Mouse (Mus musculus) thymus, postnatal 10 days (tissue): Measurements from ENCODE around the gene Lrrc56.

Experiments used
- DNase-seq, 2 experiments: peaks; one replicate each; pipeline ENCODE4 v3.0.0; 2021; ENCODE audit warnings: low spot score in 2 of 2

Gene Lrrc56

DNA sequence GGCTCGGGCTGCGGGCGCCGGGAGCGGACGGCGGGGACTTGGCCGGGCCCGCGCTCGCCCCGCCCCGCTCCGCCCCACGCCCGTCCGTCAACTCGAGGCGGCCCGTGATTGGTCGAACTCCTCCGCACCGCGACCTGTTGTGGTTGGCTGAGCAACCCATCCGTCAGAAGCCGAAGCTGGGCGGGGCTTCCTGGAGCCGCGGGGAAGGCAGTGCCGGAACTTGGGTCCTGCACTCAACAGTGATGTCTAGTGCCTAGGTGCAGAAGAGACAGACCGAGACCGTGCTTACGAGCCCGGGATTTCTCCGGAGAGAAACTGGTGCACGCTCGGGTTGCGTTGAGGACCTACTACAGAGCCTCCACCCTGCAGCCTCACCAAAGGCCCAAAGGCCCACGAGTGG is at the start of gene Lrrc56, which contains the start of gene Hras:
Gene Lrrc56, plus strand, starts transcription at position 210 of the 400 bp plus-strand sequence.
Gene Hras, minus strand, starts transcription at position 58 of the 400 bp plus-strand sequence.
- peak; percentile 97 to 98 for DNase-seq

DNA sequence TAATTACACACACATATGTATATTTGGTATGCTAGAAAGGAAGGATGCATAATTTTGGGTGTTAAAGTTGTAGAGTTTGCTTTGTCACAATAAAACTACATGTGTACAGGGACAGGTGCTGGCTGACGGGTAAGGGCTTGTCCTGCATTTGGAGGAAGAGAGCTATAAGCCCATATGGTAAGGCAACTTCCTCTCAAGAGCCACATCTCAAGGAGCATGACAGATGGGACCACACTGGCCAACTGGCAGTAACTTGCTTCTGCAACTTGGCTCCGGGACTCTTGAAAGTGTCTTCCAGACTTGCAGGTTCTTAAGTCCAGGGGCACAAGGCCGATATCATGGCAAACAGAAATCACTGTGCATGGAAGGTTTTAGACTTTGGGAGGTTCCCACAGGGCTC is 49.3 kb upstream of the Lrrc56 start:
- no peak for DNase-seq

DNA sequence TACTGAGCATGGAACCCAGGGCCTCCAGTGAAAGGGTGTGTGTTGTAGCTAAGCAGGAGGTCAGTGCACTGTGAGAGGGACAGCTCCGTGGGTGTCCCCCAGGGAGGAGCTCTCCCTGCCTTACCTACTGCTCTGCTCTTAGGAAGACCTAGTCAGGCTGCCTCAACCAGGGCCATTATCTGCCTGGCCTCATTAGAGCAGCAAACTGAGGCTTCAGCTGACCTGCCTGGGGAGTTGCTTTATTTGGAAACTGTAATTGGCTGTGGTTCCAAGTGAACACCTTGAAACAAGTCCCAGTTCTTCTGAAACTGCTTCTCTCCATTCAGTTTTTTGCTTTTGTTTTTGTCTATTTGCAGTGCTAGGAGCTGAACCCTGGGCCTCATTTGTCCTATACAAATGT is 48.6 kb upstream of the Lrrc56 start:
- DNase-seq, result no peak

DNA sequence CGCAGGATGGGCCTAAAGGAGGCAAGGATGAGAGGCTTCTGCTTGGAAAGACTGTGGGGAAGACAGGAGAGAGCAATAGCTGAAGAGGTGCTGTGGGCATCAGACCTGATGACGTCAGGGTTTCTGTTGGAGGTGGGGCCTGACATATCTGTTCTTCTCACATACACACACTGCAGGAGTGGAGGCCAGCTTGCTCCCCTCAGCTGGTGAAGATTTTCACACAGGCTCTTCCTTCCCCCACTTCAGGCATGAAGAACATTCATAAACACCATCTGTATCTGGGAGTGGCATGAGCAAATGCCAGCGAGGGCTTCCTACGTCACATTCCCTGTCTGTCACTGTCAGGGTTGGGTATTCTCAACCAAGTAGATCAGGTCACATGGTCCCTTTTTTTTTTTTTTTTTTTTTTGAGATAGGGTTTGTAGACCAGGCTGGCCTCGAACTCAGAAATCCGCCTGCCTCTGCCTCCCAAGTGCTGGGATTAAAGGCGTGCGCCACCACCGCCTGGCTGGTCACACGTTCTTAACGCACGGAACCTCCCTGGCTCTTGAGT is 47.8 kb upstream of the Lrrc56 start:
- no peak for DNase-seq

DNA sequence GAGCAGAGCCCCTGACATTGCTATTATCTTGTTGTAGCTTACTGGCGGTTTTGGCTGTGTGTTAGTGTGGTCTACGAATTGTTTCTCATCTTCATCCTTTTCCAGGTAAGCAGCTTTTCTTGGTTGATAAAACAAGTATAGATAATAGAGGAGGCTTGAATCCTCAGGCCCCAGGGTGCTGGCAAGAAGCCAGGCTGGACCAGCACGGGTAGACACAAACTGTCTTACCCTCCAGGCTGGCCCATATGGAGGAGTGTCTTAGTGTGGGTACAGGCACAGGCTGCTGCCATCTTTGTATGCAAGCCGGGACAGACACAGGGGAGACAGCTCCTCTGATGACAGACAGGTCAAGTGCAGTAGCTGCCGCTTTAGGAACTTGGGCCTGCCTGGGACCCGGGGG is 46.9 kb upstream of the Lrrc56 start:
- no peak for DNase-seq

DNA sequence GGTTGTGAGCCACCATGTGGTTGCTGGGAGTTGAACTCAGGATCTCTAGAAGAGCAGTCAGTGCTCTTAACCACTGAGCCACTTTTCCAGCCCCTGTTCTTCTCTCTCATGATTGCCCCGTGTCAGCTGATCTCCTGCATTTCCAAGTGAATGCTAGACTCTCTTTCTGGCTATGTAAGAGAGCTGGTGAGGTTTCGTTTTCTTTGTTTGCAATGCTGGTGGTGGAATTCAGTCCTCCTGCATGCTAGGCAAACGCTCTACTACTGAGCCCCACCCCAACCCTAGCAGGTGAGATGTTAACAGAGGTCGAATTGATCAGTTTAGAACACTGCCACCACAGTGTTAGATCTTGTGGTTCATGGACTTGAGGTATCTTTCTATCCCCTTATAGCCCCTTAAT is 45.3 kb upstream of the Lrrc56 start:
- no peak for DNase-seq

DNA sequence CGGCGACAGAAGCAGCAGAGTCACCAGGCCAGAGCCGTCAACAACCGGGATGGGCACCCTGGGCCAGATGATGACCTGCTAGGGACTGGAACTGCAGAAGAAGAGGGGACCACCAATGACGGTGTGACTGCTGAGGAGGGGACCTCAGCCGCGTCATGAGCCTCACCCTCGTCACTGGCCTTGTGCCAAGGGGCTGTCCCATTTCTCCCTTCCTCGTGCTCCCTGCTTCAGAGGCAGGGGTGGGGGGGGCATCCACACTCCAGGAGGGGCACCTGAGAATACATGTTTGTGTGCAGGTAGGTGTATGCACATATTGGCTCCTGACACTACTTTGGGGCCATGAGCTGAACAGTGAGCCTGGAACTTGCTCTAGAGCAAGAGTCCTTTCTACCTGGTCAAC is 38.6 kb upstream of the Lrrc56 start:
- no peak for DNase-seq

DNA sequence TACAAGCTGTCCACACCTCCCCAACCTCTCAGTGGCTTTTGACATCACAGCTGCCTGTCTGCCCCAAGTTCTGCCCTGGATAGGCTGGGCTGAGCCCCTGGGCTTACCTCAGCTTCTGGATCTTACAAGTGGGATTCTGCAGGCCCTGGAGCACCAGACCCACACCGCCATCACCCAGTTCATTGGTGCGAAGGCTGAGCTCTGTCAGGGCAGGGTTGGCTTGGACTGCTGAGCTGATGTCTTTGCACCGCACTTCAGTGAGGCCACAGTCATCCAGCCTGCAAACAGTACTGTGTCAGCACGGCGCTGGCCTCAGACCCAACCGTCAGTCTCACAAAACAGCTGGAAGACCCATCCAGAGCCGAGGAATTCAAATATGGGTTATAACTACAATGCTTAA is 29.6 kb upstream of the Lrrc56 start:
- no peak for DNase-seq

DNA sequence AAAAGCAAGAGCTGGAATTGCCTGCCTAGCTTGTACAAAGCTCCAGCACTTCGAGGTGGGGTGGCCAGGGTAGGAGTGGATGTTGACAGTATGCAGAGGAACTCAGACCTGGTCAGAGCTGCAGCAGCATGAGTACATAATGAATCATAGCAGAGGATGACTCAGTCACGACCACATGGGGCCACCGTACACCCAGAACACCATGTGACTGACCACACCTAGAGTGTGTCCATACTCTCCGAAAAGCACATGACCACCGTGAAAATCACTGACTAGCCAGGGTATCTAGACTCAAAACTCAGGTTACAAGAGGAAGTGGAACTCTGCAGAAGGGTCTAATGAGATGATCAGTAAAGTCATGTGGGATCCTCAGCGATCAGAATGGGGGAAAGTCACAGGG is 29.1 kb upstream of the Lrrc56 start:
- no peak for DNase-seq

DNA sequence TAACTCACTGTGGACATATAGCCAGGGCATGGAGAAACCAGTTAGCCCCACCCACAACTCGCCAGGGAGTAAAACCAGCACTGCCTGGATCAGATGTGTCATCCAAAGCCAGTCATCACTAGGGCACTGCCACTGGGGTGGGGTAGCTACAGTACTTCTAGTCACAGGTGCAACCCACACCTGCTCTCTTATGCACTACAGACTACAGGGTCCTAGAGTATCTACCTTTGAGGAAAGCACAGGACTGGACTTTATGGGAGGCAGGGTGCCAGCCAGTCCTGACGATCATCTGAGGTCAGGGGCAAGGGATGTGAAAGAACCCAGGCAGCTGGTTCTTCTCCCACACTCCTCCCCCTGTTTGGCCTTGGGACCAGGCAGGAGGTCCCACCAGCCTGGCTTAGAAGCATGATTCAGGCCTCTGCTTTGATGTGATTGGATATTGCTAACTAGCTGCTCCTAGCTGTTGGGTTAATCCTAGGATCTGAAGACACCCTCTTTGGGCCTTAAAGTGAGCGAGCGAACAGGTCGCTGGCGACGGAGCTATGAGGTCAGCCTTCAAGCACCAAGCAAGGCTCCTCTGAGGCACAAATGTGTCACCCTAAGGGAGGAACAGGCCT is 25.9 kb upstream of the Lrrc56 start:
- no peak for DNase-seq

DNA sequence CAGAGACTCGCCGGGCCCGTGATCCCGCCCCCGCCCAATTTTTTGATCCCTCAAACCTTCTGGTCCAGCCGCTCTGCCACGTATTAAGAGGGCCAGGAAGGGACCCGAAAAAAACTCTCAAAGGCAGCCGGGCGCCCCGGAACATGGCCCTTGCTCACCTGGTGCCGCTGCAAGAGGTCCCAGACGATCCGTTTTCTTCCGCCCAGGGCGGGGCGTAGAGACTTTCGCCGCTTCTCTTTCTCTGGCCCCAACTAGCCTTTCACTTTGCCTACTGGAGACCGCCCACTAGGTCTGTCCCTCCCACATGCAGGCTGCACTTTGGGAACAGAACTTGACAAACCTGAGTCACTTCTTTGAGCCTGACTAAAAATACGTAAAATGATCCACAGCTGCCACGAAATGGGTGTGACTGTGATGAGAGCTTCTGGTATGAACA is 25.4 kb upstream of the Lrrc56 start:
- peak; percentile 7 to 34 for DNase-seq

DNA sequence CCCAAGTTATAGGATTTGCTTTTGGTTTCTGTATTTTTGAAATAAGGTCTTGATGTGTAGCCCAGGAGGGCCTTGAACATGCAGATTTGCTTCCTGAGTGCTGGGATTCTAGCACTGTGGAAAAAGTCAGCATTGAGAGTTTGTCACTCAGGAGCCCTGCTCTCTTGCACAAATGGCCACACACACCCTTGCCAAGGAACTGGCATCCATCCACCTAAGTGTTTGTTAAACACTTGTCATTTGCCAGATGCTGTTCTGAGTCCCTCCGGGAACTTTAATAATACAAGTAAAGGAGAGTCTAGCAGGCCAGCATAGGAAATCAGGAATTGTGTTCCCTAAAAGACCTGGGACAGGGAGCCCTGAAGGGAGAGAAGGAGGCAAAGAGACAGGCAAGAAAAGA is 24.7 kb upstream of the Lrrc56 start:
- DNase-seq, result no peak

DNA sequence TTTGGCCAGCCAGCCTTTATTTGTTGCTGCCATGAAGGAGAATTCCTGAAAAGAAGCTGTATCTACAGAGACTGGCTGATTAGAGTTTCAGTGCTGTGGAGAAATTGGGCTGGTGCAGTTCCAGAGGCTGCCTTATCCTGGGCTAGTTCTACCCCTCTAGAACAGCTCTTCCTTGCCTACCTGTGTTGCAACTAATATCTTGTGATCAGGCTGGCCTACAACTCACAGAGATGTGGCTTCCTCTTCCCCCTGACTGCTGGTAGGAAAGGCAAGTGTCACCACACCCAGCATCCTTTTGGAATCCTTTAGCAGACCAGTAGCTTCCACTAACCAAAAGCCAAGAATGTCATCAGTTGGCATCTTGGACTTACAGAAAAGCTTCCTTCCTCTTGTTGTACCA is 24.1 kb upstream of the Lrrc56 start:
- DNase-seq, result no peak

DNA sequence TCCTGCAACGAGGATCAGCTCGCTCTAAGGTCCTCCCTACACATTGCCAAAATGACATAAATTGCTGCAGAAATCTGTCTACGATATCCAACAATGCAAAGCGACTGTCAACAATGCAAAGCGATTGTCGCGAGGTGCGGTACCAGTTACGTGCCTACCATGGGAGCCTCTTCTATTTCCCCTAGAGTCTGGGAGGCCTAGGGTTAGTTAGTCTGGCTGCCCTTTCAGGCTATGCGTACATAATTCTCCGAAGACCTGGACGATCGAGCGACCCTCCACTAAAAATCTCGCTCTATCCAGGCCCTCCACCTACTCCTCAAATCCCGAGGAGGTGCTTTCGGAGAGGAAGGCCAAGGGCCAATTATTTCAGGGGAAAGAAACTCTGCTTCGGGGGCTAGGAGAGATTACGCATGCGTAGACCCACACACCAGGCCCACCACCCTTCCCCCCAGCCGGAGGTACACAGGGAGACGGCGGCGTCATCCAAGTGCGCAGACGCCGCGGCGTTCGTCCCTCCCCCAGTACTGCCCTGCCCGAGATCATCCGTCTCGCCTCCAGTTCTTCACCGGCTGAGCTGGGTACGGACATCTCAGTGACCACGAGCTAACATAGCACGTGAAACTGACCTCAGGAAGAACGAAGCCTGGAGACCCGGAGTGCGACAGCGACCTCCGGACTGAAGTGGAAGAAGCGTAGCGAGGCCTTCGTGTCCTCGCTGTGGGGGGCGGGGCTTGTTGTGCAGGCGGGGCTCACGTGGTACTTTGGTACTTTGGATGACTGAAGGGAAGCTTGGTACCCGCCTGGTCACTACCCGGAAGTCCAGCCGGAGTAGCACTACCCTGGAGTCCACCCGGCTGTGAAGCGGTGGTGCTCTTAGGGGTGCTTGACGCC is 21.6 kb upstream of the Lrrc56 start, which contains the start of gene Rnh1:
Gene Rnh1, minus strand, starts transcription at position 742 of the 891 bp plus-strand sequence.
- DNase-seq, result peak; percentile 90

DNA sequence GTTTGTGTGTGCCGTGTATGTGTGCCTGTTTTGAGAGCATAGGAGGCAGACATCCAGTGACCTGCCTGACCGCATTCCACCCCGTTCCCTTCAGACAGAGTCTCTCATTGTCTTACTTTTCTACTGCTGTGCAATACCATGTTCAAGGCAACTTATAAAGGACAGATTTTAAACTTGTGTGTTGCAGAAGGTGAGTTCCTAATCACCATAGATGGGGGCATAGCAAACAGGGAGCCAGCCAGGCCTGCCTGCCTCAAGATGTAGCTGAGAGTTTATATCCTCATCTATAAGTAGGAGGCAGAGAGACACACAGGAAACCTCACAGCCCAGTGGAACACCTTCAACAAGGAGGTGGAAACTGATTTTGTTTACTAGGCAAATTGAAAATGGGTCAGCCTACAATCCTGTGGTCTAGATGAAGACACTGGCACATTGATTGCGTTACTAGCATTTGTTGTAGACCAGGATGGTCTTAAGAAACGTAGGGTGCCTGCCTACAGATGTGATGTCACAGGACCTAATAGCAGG is 20.6 kb upstream of the Lrrc56 start:
- DNase-seq, result no peak

DNA sequence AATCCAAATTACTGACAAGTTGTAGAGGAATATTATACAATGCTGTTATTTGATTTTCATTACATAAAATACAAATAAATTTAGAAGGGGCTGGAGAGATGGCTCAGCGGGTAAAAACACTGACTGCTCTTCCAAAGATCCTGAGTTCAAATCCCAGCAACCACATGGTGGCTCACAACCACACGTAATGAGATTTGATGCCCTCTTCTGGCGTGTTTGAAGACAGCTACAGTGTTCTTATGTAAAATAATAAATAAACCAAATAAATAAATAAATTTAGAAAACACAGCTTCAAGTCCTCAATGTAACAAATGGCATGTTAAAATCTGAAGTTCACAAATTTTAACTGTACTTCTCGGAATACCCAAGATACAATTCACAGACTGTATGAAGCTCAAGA is 18.9 kb upstream of the Lrrc56 start:
- DNase-seq, result no peak

DNA sequence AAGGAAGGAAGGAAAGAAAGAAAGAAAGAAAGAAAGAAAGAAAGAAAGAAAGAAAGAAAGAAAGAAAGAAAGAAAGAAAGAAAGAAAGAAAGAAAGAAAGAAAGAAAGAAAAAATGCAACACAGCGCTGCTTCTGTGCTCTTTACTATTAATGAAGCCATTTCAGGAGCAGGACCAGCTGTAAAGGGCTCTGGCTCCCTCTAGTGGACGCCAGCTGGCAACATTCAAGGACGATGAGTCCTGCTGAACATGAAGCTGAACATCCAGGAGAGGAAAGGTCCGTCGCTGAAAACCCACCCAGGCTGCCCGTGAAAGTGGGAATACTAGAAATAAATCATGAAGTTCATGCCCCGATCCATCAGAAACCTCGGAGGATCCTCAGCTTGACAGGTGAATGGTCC is 17.8 kb upstream of the Lrrc56 start:
- peak; percentile 73 to 89 for DNase-seq

DNA sequence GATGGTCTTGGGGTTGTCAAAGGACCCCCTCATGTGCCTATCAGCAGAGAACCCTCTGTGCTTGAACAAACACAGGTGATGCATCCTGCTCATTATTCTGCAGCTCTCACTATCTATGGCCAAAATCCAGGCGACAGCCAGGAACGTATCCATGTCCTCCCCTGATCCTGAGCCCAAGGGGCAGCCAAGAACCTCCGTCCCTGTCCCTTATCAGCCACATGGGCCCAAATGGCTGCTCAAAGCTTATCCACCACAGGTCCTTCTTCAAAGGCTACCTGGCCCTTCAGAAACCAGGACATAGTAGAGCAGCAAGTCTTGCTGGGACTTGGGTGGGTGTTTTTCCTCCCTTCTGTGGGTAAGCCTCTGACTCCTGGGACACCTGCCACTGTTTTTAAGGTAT is 5.8 kb upstream of the Lrrc56 start:
- DNase-seq, result no peak

DNA sequence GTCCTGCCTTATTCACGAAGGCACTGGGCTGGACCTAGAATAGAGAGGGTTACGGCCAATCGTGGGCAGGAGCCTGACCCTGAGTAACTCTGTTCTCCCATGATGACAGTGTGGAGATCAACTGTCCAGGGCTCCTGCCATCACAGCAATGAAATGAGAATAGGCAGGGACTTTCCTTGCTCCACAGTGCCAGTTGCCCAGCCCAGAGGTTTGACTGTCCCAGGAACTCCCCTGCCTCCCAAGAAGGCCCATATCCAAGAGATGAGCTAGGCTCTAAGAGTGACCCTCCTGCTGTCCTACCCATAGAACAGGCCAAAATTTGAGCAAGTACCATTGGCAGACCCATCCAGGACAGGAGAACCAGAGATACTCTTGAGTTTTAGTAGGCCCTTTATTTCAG is 5.2 kb upstream of the Lrrc56 start:
- no peak for DNase-seq

DNA sequence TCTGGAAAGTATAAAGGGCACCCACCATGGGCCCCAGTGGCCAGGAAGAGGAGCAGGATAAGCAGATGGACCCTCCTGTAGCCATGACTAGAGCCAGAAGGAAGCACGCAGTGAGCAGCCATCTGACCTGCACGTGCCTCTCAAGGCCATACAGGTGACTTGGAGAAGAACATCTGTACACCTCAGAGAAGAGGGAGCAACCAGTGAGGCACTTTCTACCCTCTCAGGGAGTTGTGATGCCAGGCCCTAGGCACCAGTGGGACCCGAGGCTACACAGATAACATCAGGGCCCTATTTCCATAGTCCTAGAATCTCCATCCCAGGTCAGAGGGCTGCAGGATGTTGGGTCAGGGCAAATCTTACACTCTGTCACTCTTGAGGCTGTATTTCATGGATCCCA is 3.7 kb upstream of the Lrrc56 start:
- no peak for DNase-seq

DNA sequence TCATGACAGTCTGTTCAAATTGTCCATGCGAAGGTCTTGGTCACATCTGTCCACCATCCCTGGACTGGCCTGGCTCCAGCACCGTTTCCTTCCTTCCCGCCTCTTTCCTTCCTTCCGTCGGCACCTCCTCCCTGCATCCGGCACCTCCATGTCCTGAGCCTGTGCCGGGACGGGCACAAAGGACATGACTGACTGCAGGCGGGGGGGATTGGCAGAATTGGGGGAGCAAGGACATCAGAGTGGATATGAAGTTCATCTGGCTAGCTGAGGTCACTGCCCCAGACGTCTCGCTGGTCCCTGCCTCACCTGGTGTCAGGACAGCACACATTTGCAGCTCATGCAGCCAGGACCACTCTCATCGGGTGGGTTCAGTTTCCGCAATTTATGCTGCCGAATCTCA is 2.9 kb upstream of the Lrrc56 start:
- no peak for DNase-seq

DNA sequence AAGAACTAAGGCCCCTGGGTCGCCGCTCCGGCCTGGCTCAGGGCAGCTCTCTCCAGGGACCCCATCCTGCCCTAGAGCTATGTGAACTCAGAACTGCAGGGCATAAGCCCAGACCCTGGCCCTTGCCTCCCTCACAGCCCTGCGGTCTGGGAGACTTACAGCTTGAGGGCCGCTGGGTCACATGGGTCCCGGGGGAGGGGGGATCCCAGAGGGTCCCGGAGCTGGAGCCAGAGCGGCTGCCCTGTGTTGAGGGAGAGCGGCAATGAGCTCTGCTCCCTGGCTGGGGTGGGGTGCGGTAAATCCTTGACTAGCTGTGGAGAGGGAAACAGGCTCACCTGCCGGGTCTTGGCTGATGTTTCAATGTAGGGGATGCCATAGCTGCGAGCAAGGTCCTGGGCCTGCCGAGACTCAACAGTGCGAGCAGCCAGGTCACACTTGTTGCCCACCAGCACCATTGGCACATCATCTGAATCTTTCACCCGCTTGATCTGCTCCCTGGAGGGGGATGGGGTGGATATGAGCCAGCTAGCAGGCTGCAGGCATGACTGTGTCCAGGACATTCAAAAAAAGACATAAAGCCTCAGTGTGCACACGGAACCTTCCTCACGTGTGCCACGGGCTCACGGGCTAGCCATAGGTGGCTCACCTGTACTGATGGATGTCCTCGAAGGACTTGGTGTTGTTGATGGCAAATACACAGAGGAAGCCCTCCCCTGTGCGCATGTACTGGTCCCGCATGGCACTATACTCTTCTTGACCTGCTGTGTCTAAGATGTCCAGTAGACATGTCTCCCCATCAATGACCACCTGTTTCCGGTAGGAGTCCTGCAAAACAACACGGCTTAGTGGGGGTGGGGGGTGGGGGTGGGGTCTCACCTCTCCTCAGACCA is 1.9 kb upstream of the Lrrc56 start:
- no peak for DNase-seq
